Mouse (Mus musculus): ENCODE measurements around the gene Klhl22. TPM values are rescaled to one million over a fixed set of nuclear protein-coding genes. Genes with fewer than 3 reads are reported as not detected.
A peak's percentile ranks its signal among the peaks of the same experiment; 100 is the strongest.

The Klhl22 gene
- total RNA-seq, 2 experiments from 2014 or later = 13.2 to 20.1 TPM

- no peak for ATAC-seq (replicated peaks; ENCODE audit: poor library complexity, severe bottlenecking)
These were observed 71.2 kb downstream of the Klhl22 start for GRCm38 (mm10) chr16:17830385-17831178.

DNA sequence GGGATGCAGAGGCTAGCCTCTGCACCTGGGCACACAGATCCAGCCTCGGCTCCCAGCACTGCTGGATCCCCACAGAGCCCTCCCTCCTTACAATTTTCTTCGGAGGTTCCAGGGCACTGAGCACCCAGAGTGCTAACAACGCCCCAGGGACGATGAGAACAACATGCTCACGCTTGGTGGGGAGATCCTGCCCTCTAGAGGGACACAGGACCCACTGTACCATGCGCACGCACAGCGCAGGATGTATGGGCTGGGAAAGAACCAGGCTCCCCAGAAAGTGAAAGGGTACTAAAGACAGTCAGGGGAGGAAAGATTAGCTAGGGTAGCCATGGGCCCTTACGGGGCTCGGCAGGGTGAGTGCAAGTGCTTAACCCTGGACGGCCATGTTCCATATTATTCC lies 72.4 kb downstream of the Klhl22 start:
- peak; percentile 32; the same call in 1 of the 2 replicates for ATAC-seq (replicated peaks; ENCODE audit: poor library complexity, severe bottlenecking)

- ATAC-seq (replicated peaks; ENCODE audit: poor library complexity, severe bottlenecking) = no peak
These were observed 73.4 kb downstream of the Klhl22 start, which contains the start of gene B830017H08Rik for GRCm38 (mm10) chr16:17832821-17833220. Gene B830017H08Rik, plus strand, starts transcription at chr16:17833121.

- no peak for ATAC-seq (replicated peaks; ENCODE audit: poor library complexity, severe bottlenecking)
These were observed 73.9 kb downstream of the Klhl22 start for GRCm38 (mm10) chr16:17833321-17833680.

DNA sequence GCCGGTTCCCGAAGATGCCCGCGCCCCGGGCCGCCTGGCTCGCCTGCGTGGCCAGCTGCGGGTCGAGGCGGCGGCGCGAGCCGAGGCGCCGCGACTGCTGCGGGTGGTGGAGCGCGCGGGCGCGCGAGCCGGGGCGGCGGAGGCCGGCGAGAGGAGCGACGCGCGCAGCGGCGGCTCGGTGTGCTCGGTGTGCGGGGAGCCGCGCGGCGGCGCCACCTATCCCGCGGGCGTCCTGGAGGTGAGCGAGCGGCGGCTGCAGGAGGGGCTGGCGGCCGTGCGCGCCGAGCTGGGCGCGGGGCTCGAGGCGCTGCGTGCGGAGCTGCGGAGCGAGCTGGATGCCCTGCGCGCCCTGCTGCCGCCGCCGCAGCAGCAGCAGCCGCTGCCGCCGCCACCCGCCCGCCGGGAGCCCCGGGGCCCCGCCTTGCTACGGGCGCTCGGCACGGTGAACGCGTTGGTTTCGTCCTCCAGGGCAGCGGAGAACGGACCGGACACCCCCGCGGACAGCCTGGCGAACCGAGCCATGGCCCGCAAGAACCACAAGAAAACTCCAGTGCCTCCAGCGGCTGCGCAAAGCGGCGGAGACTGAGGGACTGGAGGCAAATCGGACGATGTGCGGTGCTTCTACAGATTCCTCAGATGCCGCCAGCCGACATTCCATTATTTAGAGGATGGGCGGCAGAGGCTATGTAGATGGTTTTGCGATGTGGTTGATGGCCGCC lies 74.4 kb downstream of the Klhl22 start:
- ATAC-seq (replicated peaks; ENCODE audit: poor library complexity, severe bottlenecking) = no peak; the same call in 1 of the 2 replicates

DNA sequence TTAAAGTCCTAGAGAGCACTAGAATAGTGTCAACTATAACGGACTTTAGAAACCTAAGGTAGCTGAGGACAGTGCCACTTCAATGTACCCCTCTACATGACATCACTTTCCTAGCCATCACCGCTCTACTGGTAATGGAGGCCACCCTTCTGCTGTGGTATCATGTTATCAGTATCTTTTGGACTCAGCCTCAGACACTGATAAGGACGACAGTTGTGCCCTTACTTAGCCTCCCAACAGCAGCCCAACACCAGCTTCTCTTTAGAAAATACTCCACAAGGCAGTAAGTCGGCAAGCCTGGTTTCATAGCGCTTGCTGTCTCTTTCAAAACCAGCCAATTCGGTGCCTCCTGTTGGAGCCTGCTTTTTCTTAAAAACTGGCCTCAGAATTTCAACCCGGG lies 75.1 kb downstream of the Klhl22 start:
- no peak for ATAC-seq (replicated peaks; ENCODE audit: poor library complexity, severe bottlenecking)

DNA sequence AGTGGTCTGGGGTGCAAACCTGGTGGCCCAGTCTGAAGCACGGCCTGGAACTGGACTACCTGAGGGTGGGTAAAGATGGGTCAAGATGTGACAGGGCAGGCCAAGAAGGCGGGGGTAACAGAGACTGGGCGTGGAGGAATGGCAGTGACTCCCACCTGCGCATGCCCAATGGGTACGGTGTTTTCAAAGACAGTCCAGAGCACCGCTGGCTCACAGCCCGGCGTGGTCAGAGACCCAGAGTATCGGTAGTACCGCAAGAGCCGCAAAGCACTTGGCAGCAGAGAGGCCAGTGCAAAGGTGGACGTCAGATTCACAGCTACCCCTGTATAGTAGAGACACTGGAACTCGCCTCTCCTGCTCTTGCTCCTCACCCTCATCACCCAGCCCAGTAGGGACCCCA lies 76.1 kb downstream of the Klhl22 start:
- no peak for ATAC-seq (replicated peaks; ENCODE audit: poor library complexity, severe bottlenecking)

DNA sequence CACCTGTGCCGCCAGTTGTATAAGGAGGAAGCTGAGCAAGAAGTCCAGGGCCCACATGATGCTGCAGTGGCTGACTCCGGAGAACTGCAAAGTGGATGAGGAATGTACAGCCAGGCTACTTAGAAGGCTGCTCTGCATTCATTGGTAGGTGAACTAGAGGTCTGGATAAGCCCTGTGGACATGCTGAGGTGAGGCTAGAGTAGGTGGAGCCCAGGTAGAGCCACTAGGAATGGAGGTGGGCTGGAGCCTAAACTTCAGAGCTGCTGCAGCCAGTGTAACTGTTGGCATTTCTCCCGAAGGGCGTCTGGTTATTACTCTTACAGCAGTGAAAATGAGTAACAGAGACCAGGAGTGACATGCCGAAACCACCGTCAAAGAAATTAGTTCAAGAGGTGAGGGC lies 78.6 kb downstream of the Klhl22 start, which contains the start of gene Car15:
Car15 (minus strand) TSS at position 314 of the 400 bp plus-strand sequence.
- no peak for ATAC-seq (replicated peaks; ENCODE audit: poor library complexity, severe bottlenecking)

DNA sequence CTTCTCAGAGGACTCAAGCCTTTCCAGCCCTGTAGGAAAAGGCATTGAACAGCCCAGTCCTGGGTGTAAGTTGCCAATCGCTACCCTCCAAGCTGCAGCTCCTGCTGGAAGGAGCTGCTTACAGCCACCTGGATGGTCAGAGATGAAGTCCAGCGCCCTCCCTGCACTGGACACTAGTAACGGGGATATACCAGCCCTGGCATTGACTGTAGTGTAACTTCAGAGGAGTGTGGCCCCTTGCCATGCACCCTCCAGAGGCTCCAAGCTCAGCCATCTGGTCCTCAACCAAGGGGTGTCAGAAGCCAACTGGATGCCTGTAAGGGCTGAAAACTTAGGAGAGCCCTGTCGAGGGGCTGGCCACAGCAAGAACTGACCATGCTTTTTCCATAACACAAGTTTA lies 80.6 kb downstream of the Klhl22 start:
- ATAC-seq (replicated peaks; ENCODE audit: poor library complexity, severe bottlenecking) = no peak

GRCm38 (mm10) chr16:17842437-17842836 lies 83.0 kb downstream of the Klhl22 start:
- no peak for ATAC-seq (replicated peaks; ENCODE audit: poor library complexity, severe bottlenecking)

Other genes with a start within 250 kb of the Klhl22 start
- 18.4 and 24.8 TPM in 2 replicates for gene Thap7, start 228.5 kb upstream of the Klhl22 start, total RNA-seq (2014; fragmentation: Nextera tagmentation)
- gene Thap7, start 228.5 kb upstream of the Klhl22 start, total RNA-seq (2017) = 32.1 and 43.8 TPM in 2 replicates
- not detected in 2 replicates for gene Lrrc74b, start 198.4 kb upstream of the Klhl22 start, total RNA-seq (2014; fragmentation: Nextera tagmentation)
- not detected in 2 replicates for gene Lrrc74b, start 198.4 kb upstream of the Klhl22 start, total RNA-seq (2017)
- gene P2rx6, start 197.7 kb upstream of the Klhl22 start, total RNA-seq (2014; fragmentation: Nextera tagmentation) = not detected in 2 replicates
- not detected in 2 replicates for gene P2rx6, start 197.7 kb upstream of the Klhl22 start, total RNA-seq (2017)
- gene Slc7a4, start 176.4 kb upstream of the Klhl22 start, total RNA-seq (2014; fragmentation: Nextera tagmentation) = 2.9 and 3.9 TPM in 2 replicates
- gene Slc7a4, start 176.4 kb upstream of the Klhl22 start, total RNA-seq (2017) = 1.5 and 2.0 TPM in 2 replicates
- gene Smpd4, start 140.3 kb upstream of the Klhl22 start, total RNA-seq (2014; fragmentation: Nextera tagmentation) = 69.2 and 77.1 TPM in 2 replicates
- gene Smpd4, start 140.3 kb upstream of the Klhl22 start, total RNA-seq (2017) = 39.3 and 54.7 TPM in 2 replicates
- not detected in 2 replicates for gene Ccdc74a, start 113.1 kb upstream of the Klhl22 start, total RNA-seq (2014; fragmentation: Nextera tagmentation)
- gene Ccdc74a, start 113.1 kb upstream of the Klhl22 start, total RNA-seq (2017) = not detected in 2 replicates
- 59.4 and 61.7 TPM in 2 replicates for gene Med15, start 26.7 kb upstream of the Klhl22 start, total RNA-seq (2014; fragmentation: Nextera tagmentation)
- gene Med15, start 26.7 kb upstream of the Klhl22 start, total RNA-seq (2017) = 21.3 and 23.7 TPM in 2 replicates
- gene Scarf2, start 37.7 kb downstream of the Klhl22 start, total RNA-seq (2014; fragmentation: Nextera tagmentation) = 1.1 TPM in 1 of 2 replicates, not detected in the other
- gene Scarf2, start 37.7 kb downstream of the Klhl22 start, total RNA-seq (2017) = not detected in 2 replicates
- gene B830017H08Rik, start 73.5 kb downstream of the Klhl22 start, total RNA-seq (2014; fragmentation: Nextera tagmentation) = not detected in 2 replicates
- not detected in 2 replicates for gene B830017H08Rik, start 73.5 kb downstream of the Klhl22 start, total RNA-seq (2017)
- gene Car15, start 78.7 kb downstream of the Klhl22 start, total RNA-seq (2014; fragmentation: Nextera tagmentation) = 3.0 and 5.2 TPM in 2 replicates
- gene Car15, start 78.7 kb downstream of the Klhl22 start, total RNA-seq (2017) = not detected in 2 replicates
- 0.06 and 0.69 TPM in 2 replicates for gene Gm20518, start 132.1 kb downstream of the Klhl22 start, total RNA-seq (2014; fragmentation: Nextera tagmentation)
- gene Gm20518, start 132.1 kb downstream of the Klhl22 start, total RNA-seq (2017) = 0.69 TPM in 1 of 2 replicates, not detected in the other
- gene Tssk1, start 134.6 kb downstream of the Klhl22 start, total RNA-seq (2014; fragmentation: Nextera tagmentation) = not detected in 2 replicates
- gene Tssk1, start 134.6 kb downstream of the Klhl22 start, total RNA-seq (2017) = 0.04 TPM in 1 of 2 replicates, not detected in the other
- 26.6 and 33.0 TPM in 2 replicates for gene Dgcr2, start 138.9 kb downstream of the Klhl22 start, total RNA-seq (2014; fragmentation: Nextera tagmentation)
- 43.1 and 49.6 TPM in 2 replicates for gene Dgcr2, start 138.9 kb downstream of the Klhl22 start, total RNA-seq (2017)
- not detected in 2 replicates for gene Tssk2, start 139.0 kb downstream of the Klhl22 start, total RNA-seq (2014; fragmentation: Nextera tagmentation)
- not detected in 2 replicates for gene Tssk2, start 139.0 kb downstream of the Klhl22 start, total RNA-seq (2017)
- gene Ess2, start 151.7 kb downstream of the Klhl22 start, total RNA-seq (2014; fragmentation: Nextera tagmentation) = 15.3 and 15.7 TPM in 2 replicates
- gene Ess2, start 151.7 kb downstream of the Klhl22 start, total RNA-seq (2017) = 19.6 and 19.7 TPM in 2 replicates
- gene Gsc2, start 155.4 kb downstream of the Klhl22 start, total RNA-seq (2014; fragmentation: Nextera tagmentation) = not detected in 2 replicates
- gene Gsc2, start 155.4 kb downstream of the Klhl22 start, total RNA-seq (2017) = not detected in 2 replicates
- gene Slc25a1, start 168.6 kb downstream of the Klhl22 start, total RNA-seq (2014; fragmentation: Nextera tagmentation) = 32.0 and 36.3 TPM in 2 replicates
- gene Slc25a1, start 168.6 kb downstream of the Klhl22 start, total RNA-seq (2017) = 40.6 and 47.9 TPM in 2 replicates
- not detected in 2 replicates for gene Vpreb2, start 220.8 kb downstream of the Klhl22 start, total RNA-seq (2014; fragmentation: Nextera tagmentation)
- gene Vpreb2, start 220.8 kb downstream of the Klhl22 start, total RNA-seq (2017) = not detected in 2 replicates

Measured in granulocyte monocyte progenitor cell, adult 5-6 weeks (primary cell).